Mouse (Mus musculus) testis, adult 2 months (tissue): ENCODE data around the gene Tsnax. TPM values are rescaled to one million over a fixed set of nuclear protein-coding genes. Genes with fewer than 3 reads are reported as not detected.

Experiments
- H3K27ac ChIP-seq: fragments of 200-500 bp; 2 replicates; pipeline ENCODE4 v1.5.1; 2012; ENCODE audit warnings: low read depth, low read length; ENCODE audit not compliant: control insufficient read depth, insufficient read depth
- H3K27me3 ChIP-seq: fragments of 200-500 bp; 2 replicates; pipeline ENCODE4 v1.6.1; 2012; ENCODE audit warnings: mild to moderate bottlenecking, low read length, moderate library complexity; ENCODE audit not compliant: control insufficient read depth, insufficient read depth
- H3K36me3 ChIP-seq: fragments of 200-500 bp; 2 replicates; pipeline ENCODE4 v1.6.1; 2012; ENCODE audit warnings: mild to moderate bottlenecking, low read length; ENCODE audit not compliant: control insufficient read depth, insufficient read depth
- H3K4me1 ChIP-seq: fragments of 200-500 bp; 2 replicates; pipeline ENCODE4 v1.6.1; 2012; ENCODE audit warnings: low read length; ENCODE audit not compliant: control insufficient read depth, insufficient read depth
- H3K4me3 ChIP-seq: fragments of 200-500 bp; 2 replicates; pipeline ENCODE4 v1.5.1; 2012; ENCODE audit warnings: low read depth, mild to moderate bottlenecking, low read length, moderate library complexity, mixed read lengths; ENCODE audit not compliant: control insufficient read depth
- CTCF ChIP-seq: fragments of 200-500 bp; IDR thresholded peaks from 2 replicates; pipeline ENCODE4 v1.5.1; 2012; ENCODE audit warnings: low read depth, mild to moderate bottlenecking, inconsistent platforms, low read length, moderate library complexity; ENCODE audit not compliant: control insufficient read depth, insufficient read depth, insufficient replicate concordance
- POLR2A ChIP-seq: fragments of 200-500 bp; IDR thresholded peaks from 2 replicates; pipeline ENCODE4 v1.6.1; 2012; ENCODE audit warnings: low read depth, mild to moderate bottlenecking, inconsistent platforms, low read length, moderate library complexity; ENCODE audit not compliant: control insufficient read depth
- polyA plus RNA-seq: library from polyadenylated mRNA; depleted of rRNA; stranded (reverse); fragments of >200 nt; gene quantifications from 2 replicates; pipeline ENCODE4 v1.2.3, GENCODE M21; 2012

Tsnax gene
- polyA plus RNA-seq, 1 experiment = 41.8 TPM

DNA sequence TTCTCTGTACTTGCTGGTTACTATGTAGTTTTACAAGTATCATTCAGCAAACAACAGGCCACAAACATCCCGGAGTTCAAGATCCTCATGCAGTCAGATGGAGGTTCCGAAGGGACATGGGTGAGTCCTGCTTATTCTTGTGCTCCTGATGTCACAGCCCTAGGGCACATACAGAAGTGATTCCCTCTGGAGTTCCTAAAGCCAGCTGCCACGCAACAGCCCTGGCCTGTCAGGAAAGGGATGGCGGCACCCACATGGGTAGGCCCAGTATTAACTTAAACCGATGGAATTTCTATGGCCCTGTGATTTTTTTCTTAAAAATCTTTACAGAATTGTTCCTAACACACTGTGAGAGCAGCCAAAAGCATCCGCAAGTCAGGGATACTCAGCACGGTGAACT lies 30.6 kb downstream of the Tsnax start:
- H3K4me3 ChIP-seq = no peak overlapping the region
- no peaks in the 10 kb centered on the region for H3K36me3 ChIP-seq
- TF ChIP-seq CTCF = no peak
- TF ChIP-seq POLR2A = no peak
- H3K4me1 ChIP-seq = no peaks in the 10 kb centered on the region
- no peaks in the 10 kb centered on the region for H3K27me3 ChIP-seq
- no peak overlapping the region for H3K27ac ChIP-seq

- Histone ChIP-seq H3K27me3 (no peaks in the 10 kb centered on the region), H3K36me3 (no peaks in the 10 kb centered on the region), H3K4me1 (no peaks in the 10 kb centered on the region), H3K27ac (no peak overlapping the region), H3K4me3 (no peak overlapping the region)
- no peak for TF ChIP-seq CTCF
- no peak for TF ChIP-seq POLR2A
Observed at GRCm38 (mm10) chr8:125043935-125044334, 31.1 kb downstream of the Tsnax start.

DNA sequence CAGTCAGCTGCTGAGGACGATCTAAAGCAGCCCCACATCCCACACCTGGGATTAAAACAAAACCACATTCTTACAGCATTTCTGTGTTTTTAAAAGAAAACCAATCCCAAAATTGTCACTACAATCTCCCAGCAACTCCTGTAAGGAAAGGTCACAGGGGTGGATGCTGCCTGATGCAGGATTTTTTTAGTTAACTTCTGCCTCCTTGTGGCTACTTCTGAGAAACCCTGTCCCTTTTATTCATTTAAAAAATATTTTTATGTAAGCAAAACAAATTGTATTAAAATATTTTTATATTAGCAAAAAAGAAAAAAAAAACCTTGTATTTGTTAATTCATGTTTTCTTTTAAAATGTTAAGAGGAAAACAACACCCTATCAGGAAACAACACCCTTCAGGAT lies 33.0 kb downstream of the Tsnax start:
- Histone ChIP-seq H3K27ac (no peak overlapping the region), H3K36me3 (no peaks in the 10 kb centered on the region), H3K27me3 (no peaks in the 10 kb centered on the region), H3K4me3 (no peak overlapping the region), H3K4me1 (no peaks in the 10 kb centered on the region)
- TF ChIP-seq POLR2A = no peak
- TF ChIP-seq CTCF = no peak

DNA sequence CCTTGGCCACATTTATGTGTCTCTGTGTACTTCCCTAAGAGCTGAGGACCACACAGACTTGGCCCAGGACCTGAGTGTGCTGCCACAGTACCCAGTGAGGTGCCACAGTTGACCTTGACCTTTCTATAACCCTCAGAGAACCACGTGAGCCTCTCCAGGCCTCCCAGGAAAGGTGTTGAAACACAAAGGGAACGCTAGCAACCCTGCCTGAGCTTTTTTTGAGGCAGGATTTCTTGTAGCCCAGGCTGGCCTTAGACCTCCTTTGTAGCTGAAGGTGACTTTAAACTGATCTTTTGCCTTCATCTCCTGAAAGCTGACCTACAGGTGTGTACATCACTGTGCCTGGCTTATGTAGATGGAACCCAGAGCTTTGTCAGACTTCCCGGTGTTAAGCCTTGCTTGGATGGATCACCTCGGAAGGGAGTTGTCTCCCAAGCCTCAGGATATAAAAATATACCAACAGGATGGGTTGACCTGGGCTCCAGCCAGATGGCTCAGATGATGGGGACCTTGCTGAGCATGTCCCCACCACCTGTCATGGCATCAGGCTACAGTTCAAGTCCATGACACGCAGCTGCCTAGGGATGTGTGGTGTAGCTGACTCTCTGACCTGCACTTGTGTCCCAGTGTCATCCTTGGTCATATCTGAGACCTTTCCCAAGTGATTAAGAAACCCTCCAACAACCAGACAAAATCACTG lies 36.4 kb downstream of the Tsnax start:
- peaks cover 5% of the 10 kb centered on the region for H3K4me1 ChIP-seq
- TF ChIP-seq CTCF (no peak), POLR2A (no peak)

GRCm38 (mm10) chr8:125049826-125050225 lies 37.0 kb downstream of the Tsnax start:
- TF ChIP-seq POLR2A (no peak), CTCF (no peak)
- no peaks in the 10 kb centered on the region for H3K36me3 ChIP-seq

More for the DNA sequence above, 36.4 kb downstream of the Tsnax start:
- no peaks in the 10 kb centered on the region for H3K27me3 ChIP-seq
- H3K36me3 ChIP-seq = no peaks in the 10 kb centered on the region
- no peak overlapping the region for H3K4me3 ChIP-seq
- H3K27ac ChIP-seq = no peak overlapping the region

GRCm38 (mm10) chr8:125052026-125052425 lies 39.2 kb downstream of the Tsnax start:
- Histone ChIP-seq H3K27me3 (no peaks in the 10 kb centered on the region), H3K27ac (no peak overlapping the region), H3K4me1 (peaks cover 11% of the 10 kb centered on the region), H3K4me3 (no peak overlapping the region), H3K36me3 (no peaks in the 10 kb centered on the region)
- TF ChIP-seq CTCF (peak; percentile 79; the same call in 1 of the 2 replicates), POLR2A (no peak)

More at GRCm38 (mm10) chr8:125049826-125050225, 37.0 kb downstream of the Tsnax start:
- peaks cover 9% of the 10 kb centered on the region for H3K4me1 ChIP-seq
- H3K27me3 ChIP-seq = no peaks in the 10 kb centered on the region
- H3K4me3 ChIP-seq = no peak overlapping the region
- no peak overlapping the region for H3K27ac ChIP-seq

DNA sequence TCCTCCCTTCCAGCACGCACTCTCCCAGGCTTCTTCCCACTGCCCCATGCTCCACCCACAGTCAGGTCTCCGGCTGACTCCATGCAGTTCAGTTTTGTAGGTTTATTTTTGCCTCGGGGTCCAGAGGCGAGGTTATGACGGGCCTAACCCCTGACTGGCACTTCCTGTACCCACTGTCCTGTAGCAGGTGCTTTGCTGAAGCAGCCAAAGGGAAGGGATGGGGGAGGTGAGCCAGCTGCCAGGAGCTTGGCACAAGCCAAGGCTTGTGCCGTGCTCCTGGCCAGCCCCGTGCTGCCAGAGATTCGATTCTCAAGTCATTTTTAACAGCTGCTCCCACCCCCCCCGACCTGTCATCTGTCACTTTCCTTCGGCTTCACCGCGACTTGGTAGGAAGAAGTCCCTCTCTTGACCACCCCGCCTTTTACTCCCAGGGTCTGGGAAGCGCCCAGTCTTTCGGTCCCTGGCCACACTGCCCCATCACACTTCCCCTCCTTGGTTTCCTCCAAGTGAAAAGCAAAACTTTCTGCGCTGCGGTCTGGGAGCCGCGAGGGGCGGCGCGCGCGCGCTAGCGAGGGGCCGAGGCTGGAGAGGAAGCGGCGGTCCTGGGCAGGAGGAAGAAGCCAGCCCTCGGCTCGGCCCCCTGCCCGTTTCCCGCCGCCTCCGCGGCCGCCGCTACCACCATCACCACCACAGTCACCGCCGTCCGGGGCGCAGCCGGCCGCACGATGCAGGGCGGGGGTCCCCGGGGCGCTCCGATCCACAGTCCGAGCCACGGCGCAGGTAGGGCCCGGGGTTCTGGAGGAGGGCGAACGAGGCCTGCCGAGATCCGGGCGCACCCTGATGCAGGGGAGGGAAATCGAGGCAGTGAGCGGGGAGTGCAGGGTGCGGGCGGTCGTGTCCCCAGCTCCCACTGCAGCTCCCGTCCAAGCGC lies 41.0 kb downstream of the Tsnax start, which contains the start of gene Disc1:
Disc1 (plus strand) TSS at position 691 of the 931 bp plus-strand sequence.
- Histone ChIP-seq H3K4me1 (peaks cover 11% of the 10 kb centered on the region), H3K4me3 (peak within 1 kb of the TSS; percentile 51), H3K27me3 (no peaks in the 10 kb centered on the region), H3K27ac (no peak within 1 kb of the TSS), H3K36me3 (no peaks in the 10 kb centered on the region)
- no peak for TF ChIP-seq POLR2A
- TF ChIP-seq CTCF = no peak

DNA sequence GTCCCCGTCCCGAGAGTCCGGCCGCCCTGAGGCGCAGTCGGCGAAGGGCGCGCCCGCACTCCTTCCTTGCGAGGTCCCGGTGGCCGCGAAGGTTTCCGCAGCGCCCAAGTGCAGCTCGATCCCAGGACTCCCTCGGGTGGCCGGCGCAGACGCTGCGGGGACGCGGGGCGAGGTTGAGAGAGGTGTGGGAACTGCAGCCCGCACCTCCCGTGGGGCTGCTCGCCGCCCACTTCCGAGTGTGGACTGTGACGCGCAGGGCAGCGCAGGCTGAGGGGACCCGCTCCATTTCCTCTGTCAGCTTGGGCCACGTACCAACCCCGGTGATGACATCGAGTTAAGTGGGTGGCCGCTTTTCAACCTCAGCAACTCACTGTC lies 41.6 kb downstream of the Tsnax start:
- H3K4me1 ChIP-seq = peaks cover 11% of the 10 kb centered on the region
- no peaks in the 10 kb centered on the region for H3K36me3 ChIP-seq
- no peaks in the 10 kb centered on the region for H3K27me3 ChIP-seq
- TF ChIP-seq CTCF (no peak), POLR2A (no peak)
- H3K4me3 ChIP-seq = peak overlapping the region; percentile 51
- H3K27ac ChIP-seq = no peak overlapping the region
